Mouse (Mus musculus): ENCODE measurements around the gene Vwa5b1.

- TF ChIP-seq POLR2A (IDR thresholded peaks at IDR 0.05; ENCODE audit: low read depth, low read length) (no peak), CTCF (conservative IDR thresholded peaks at IDR 0.05; ENCODE audit: insufficient read depth, insufficient read length, low read depth, low read length) (no peak)
Observed at GRCm38 (mm10) chr4:138550557-138550956, 85.1 kb downstream of the Vwa5b1 start.
